Mouse (Mus musculus) E14TG2a.4 (cell line): ENCODE data around the gene Lrrc2.

ENCODE experiments used
- CTCF ChIP-seq: conservative IDR thresholded peaks from 2 replicates; pipeline ENCODE4 v1.5.1; 2014; ENCODE audit warnings: low read length
- NANOG ChIP-seq: IDR thresholded peaks from 2 replicates; pipeline ENCODE4 v1.6.1; 2014; ENCODE audit warnings: borderline replicate concordance, low read length, mixed read lengths

- TF ChIP-seq CTCF (peak; percentile 88), NANOG (no peak)
Observed at GRCm38 (mm10) chr9:110922759-110923158, 28.6 kb upstream of the Lrrc2 start.
